Mouse (Mus musculus) B cell, adult 62 days (primary cell): ENCODE data around the gene Prss50. TPM values are rescaled to one million over a fixed set of nuclear protein-coding genes. Genes with fewer than 3 reads are reported as not detected.

ENCODE experiments used
- total RNA-seq: library from RNA; stranded (reverse); gene quantifications from 4 replicates; pipeline ENCODE4 v1.2.4, GENCODE M21; 2023

Prss50 gene
- total RNA-seq = not detected in 4 replicates

GRCm38 (mm10) chr9:110857781-110858472 is at the start of gene Prss50:
Gene Prss50 (plus strand): TSS chr9:110857967.

GRCm38 (mm10) chr9:110813789-110814188 is 44.0 kb upstream of the Prss50 start, which contains the start of gene Prss44:
Gene Prss44 (plus strand): TSS chr9:110813994.

GRCm38 (mm10) chr9:110826390-110826789 is 31.4 kb upstream of the Prss50 start, which contains the start of gene Prss43:
Gene Prss43 (plus strand): TSS chr9:110826690.

GRCm38 (mm10) chr9:110834411-110834810 is 23.4 kb upstream of the Prss50 start, which contains the start of gene Prss45:
Gene Prss45 (plus strand): TSS chr9:110834588.

GRCm38 (mm10) chr9:110844206-110844605 is 13.6 kb upstream of the Prss50 start, which contains the start of gene Prss46:
Gene Prss46 (plus strand): TSS chr9:110844506.

GRCm38 (mm10) chr9:110879191-110879920 is 21.6 kb downstream of the Prss50 start, which contains the start of gene Als2cl:
Gene Als2cl (plus strand): TSS chr9:110879870.

GRCm38 (mm10) chr9:110879998-110880561 is 22.3 kb downstream of the Prss50 start, which contains the start of gene Tmie:
Gene Tmie (minus strand): TSS chr9:110880113.

Other genes starting within 250 kb of the Prss50 start
- gene Nradd, start 233.5 kb upstream of the Prss50 start, total RNA-seq = 1.6 to 4.4 TPM (median 2.6 TPM) in 4 replicates
- 36.1 to 45.8 TPM (median 41.4 TPM) in 4 replicates for gene Nbeal2, start 203.8 kb upstream of the Prss50 start, total RNA-seq
- gene Ccdc12, start 201.5 kb upstream of the Prss50 start, total RNA-seq = 84.9 to 118 TPM (median 98.9 TPM) in 4 replicates
- gene Myl3, start 116.1 kb upstream of the Prss50 start, total RNA-seq = not detected in 4 replicates
- gene Pth1r, start 110.8 kb upstream of the Prss50 start, total RNA-seq = not detected in 4 replicates
- gene Prss42, start 59.8 kb upstream of the Prss50 start, total RNA-seq = not detected in 4 replicates
- gene Prss44, start 44.0 kb upstream of the Prss50 start, total RNA-seq = not detected in 4 replicates
- not detected in 4 replicates for gene Prss43, start 31.3 kb upstream of the Prss50 start, total RNA-seq
- gene Prss45, start 23.4 kb upstream of the Prss50 start, total RNA-seq = not detected in 4 replicates
- gene Prss46, start 13.5 kb upstream of the Prss50 start, total RNA-seq = not detected in 4 replicates
- gene Als2cl, start 21.9 kb downstream of the Prss50 start, total RNA-seq = 0.55 to 1.3 TPM (median 0.74 TPM) in 4 replicates
- gene Tmie, start 22.1 kb downstream of the Prss50 start, total RNA-seq = not detected in 4 replicates
- not detected in 4 replicates for gene Fam240a, start 58.9 kb downstream of the Prss50 start, total RNA-seq
- gene Tdgf1, start 88.2 kb downstream of the Prss50 start, total RNA-seq = not detected in 4 replicates
- gene Lrrc2, start 93.6 kb downstream of the Prss50 start, total RNA-seq = 0.15 TPM in 1 of 4 replicates, not detected in the others
- not detected in 4 replicates for gene Rtp3, start 132.6 kb downstream of the Prss50 start, total RNA-seq
- 1.2 to 3.2 TPM (median 2.9 TPM) in 4 replicates for gene Ltf, start 161.3 kb downstream of the Prss50 start, total RNA-seq
- 3.0 to 6.5 TPM (median 5.7 TPM) in 4 replicates for gene Ccrl2, start 199.6 kb downstream of the Prss50 start, total RNA-seq